Mouse (Mus musculus) liver, embryonic 14.5 days (tissue): ENCODE measurements around the gene March6. TPM values are rescaled to one million over a fixed set of nuclear protein-coding genes. Genes with fewer than 3 reads are reported as not detected.

Experiments used
- ATAC-seq: fragments of 200-750 bp; cut with Nextera tagmentation; 2 replicates; pipeline ENCODE4 v1.8.0; 2017; ENCODE audit warnings: moderate number of reproducible peaks, mild to moderate bottlenecking, moderate library complexity; ENCODE audit not compliant: insufficient read depth
- DNase-seq, 3 experiments: peaks; one replicate each; pipeline ENCODE4 v3.0.0-alpha.2; 2012 to 2013; ENCODE audit warnings: low read depth in 3 of 3, low spot score in 3 of 3
- H3K27ac ChIP-seq: fragments of 300-500 bp; sonication (generic); 2 replicates; pipeline ENCODE4 v1.5.1; 2014; ENCODE audit warnings: moderate library complexity, mild to moderate bottlenecking, control low read depth, inconsistent platforms
- H3K27me3 ChIP-seq: fragments of 300-500 bp; sonication (generic); 2 replicates; pipeline ENCODE4 v1.6.1; 2014; ENCODE audit warnings: mild to moderate bottlenecking, low read length, moderate library complexity; ENCODE audit not compliant: control insufficient read depth, insufficient read depth
- H3K36me3 ChIP-seq: fragments of 300-500 bp; sonication (generic); replicated peaks from 2 replicates; pipeline ENCODE4 v1.6.1; 2014; ENCODE audit warnings: low read depth; ENCODE audit not compliant: control insufficient read depth, insufficient read depth
- H3K4me1 ChIP-seq, 2 experiments: fragments of 200-500 bp in 1 of 2; fragments of 300-500 bp in 1 of 2; sonication (generic) in 1 of 2; replicated peaks; 2 replicates each; pipeline ENCODE4 v1.6.1; 2012 to 2014; ENCODE audit warnings: antibody characterized with exemption in 1 of 2, inconsistent platforms in 1 of 2, low read length in 1 of 2; ENCODE audit not compliant: control insufficient read depth in 2 of 2, insufficient read depth in 2 of 2
- H3K4me2 ChIP-seq: fragments of 300-500 bp; sonication (generic); 2 replicates; pipeline ENCODE4 v1.6.1; 2014; ENCODE audit warnings: low read depth, mild to moderate bottlenecking, control low read depth, moderate library complexity
- H3K4me3 ChIP-seq, 2 experiments: fragments of 200-500 bp in 1 of 2; fragments of 300-500 bp in 1 of 2; sonication (generic) in 1 of 2; 2 replicates each; pipeline ENCODE4 v1.5.1; 2012 to 2014; ENCODE audit warnings: low read depth in 2 of 2, low read length in 2 of 2, mild to moderate bottlenecking in 2 of 2, control low read depth in 1 of 2, inconsistent platforms in 1 of 2, moderate library complexity in 1 of 2; ENCODE audit not compliant: insufficient read depth in 1 of 2
- H3K9ac ChIP-seq: fragments of 300-500 bp; sonication (generic); replicated peaks from 2 replicates; pipeline ENCODE4 v1.6.1; 2014; ENCODE audit warnings: mild to moderate bottlenecking, control low read depth, moderate library complexity
- H3K9me3 ChIP-seq: fragments of 300-500 bp; sonication (generic); 2 replicates; pipeline ENCODE4 v1.6.1; 2016; ENCODE audit warnings: low read length, mixed read lengths; ENCODE audit not compliant: control insufficient read depth
- CTCF ChIP-seq: IDR thresholded peaks from 2 replicates; pipeline ENCODE4 v1.5.1; 2016; ENCODE audit warnings: antibody characterized with exemption, low read depth, control low read depth
- EP300 ChIP-seq: IDR thresholded peaks from 2 replicates; pipeline ENCODE4 v1.6.1; 2016; ENCODE audit warnings: antibody characterized with exemption, low read depth
- WGBS: fragments of 180-500 bp; shearing (Covaris S2); extraction: QIAGEN DNeasy Blood & Tissue Kit; methylation state at CpG from one replicate; pipeline ENCODE4 v1.1.7; 2014; ENCODE audit not compliant: insufficient replicate concordance; 5-methylcytosine and 5-hydroxymethylcytosine counted together
- polyA plus RNA-seq, 2 experiments: library from polyadenylated mRNA; depleted of rRNA in 1 of 2; stranded (reverse) in 1 of 2; unstranded in 1 of 2; fragments of >200 nt; fragmentation: Nextera tagmentation in 1 of 2; extraction: Ambion mirVana in 1 of 2; gene quantifications; 2 replicates each; pipeline versions ENCODE4 v1.2.1 to v1.2.3; 2012 to 2014

Gene March6
- polyA plus RNA-seq, 2 experiments = 9.0 to 12.7 TPM

DNA sequence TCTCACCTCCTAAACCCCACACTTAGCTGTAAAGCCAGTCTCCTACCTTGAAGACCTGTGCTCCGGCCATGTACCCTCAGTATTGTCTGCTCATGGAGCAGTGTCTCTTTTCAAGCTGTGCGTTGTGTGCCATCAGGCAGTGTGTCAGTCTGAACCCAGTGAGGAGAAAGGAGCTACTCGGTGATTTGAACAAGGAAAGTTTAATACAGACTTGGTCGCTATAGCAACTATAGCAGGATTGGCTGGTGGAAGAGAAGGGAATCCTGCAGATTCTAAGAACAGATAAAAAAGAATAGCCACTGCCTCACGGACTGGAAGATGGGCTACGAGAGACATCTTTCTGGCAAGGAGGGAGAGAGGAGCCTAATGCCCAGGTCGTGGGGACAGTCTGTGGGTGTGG lies 101.4 kb downstream of the March6 start:
- no peak overlapping the region for H3K9ac ChIP-seq
- ATAC-seq (no peak), DNase-seq (no peak)
- no peak overlapping the region for H3K4me2 ChIP-seq
- H3K4me3 ChIP-seq = no peak overlapping the region
- H3K36me3 ChIP-seq = no peaks in the 10 kb centered on the region
- H3K4me1 ChIP-seq = no peaks in the 10 kb centered on the region
- no peaks in the 10 kb centered on the region for H3K9me3 ChIP-seq
- 63% methylated on average over 7 of the region's 7 CpGs for WGBS
- H3K27ac ChIP-seq = no peak overlapping the region
- TF ChIP-seq EP300 = no peak
- TF ChIP-seq CTCF = no peak
- H3K27me3 ChIP-seq = no peaks in the 10 kb centered on the region

DNA sequence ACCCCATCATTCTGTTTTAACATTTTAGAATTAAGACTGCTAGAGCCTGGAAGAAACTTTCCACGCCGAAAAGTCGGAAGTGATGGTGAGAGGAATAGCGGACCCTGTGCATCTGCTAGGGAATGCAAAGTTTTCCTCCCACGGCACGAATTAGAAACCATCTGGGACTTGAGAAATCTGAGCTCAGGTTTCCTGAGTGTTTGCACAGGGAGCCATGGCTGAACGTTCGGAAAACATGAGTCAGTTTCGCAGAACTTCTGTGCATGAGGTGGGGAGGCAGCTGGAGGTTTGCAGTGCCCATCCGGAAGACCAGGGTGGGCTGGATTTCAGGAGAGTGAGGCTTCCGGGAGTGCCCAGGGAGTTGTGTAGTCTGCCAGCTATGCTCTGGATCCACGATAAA lies 102.3 kb downstream of the March6 start:
- no peak overlapping the region for H3K9ac ChIP-seq
- no peaks in the 10 kb centered on the region for H3K36me3 ChIP-seq
- no peaks in the 10 kb centered on the region for H3K9me3 ChIP-seq
- no peak for DNase-seq
- H3K4me2 ChIP-seq = no peak overlapping the region
- WGBS = 72% methylated on average over 12 of the region's 12 CpGs
- no peak overlapping the region for H3K27ac ChIP-seq
- H3K27me3 ChIP-seq = no peaks in the 10 kb centered on the region
- H3K4me3 ChIP-seq = no peak overlapping the region
- ATAC-seq = no peak
- TF ChIP-seq EP300 (no peak), CTCF (no peak)
- H3K4me1 ChIP-seq = no peaks in the 10 kb centered on the region

DNA sequence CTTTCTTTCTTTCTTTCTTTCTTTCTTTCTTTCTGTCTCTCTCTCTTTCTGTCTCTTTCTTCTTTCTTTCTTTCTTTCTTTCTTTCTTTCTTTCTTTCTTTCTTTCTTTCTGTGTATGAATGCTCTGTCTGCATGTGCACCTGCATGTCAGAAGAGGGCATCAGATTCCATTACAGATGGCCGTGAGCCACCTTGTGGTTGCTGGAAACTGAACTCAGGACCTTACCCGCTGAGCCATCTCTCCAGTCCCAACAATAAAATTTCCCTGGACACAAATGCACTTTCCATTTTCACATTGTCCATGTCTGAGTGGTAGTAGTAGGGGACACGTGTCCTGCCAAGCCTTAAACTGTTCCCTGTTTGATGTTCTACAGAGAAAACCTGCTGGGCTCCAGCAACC lies 103.5 kb downstream of the March6 start:
- ATAC-seq (no peak), DNase-seq (no peak)
- no peak for TF ChIP-seq EP300
- TF ChIP-seq CTCF = 0 out of 2 replicates have a peak, but pooled peaks have one; percentile 22
- Histone ChIP-seq H3K27ac (no peak overlapping the region), H3K27me3 (no peaks in the 10 kb centered on the region), H3K36me3 (no peaks in the 10 kb centered on the region), H3K4me3 (no peak overlapping the region), H3K9me3 (no peaks in the 10 kb centered on the region), H3K9ac (no peak overlapping the region), H3K4me1 (peaks cover 0 to 3% of the 10 kb centered on the region in 2 experiments; a peak in 1 of 4 replicates), H3K4me2 (no peak overlapping the region)
- 34% methylated on average over 3 of the region's 3 CpGs for WGBS

DNA sequence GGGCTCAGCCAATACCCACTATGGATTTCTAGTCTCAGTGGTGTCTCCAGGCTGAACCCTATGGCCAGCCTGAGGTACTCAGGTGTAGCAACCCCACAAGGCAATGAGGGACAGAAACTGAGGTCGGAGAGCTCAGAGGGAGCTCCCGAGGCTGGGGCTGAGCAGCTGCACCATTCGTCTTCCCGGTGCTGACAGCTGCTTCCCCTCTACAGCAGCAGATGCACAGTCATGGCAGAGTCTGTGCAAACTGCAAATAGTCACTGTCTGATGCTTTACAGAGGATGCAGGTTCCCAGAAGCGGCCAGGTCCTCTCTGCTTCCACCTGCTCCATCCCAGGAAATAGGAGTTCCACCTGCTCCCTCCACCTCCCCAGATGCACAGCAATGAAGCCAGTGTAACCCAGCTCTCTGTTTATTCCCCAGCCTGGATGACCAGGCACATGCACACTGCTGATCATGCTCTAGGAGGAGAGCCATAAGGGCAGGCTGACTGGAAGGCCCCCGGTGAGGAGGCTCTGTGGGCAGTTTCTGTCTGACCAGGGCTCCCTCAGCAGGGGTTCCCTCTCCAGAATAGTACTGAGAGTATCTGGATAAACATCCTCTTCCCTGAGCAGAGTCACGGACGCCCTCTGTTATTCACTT lies 104.7 kb downstream of the March6 start:
- DNase-seq = no peak
- no peak overlapping the region for H3K4me2 ChIP-seq
- WGBS = 25% methylated on average over 8 of the region's 8 CpGs
- peaks cover 0 to 3% of the 10 kb centered on the region in 2 experiments; a peak in 1 of 4 replicates for H3K4me1 ChIP-seq
- no peaks in the 10 kb centered on the region for H3K27me3 ChIP-seq
- no peak overlapping the region for H3K9ac ChIP-seq
- H3K9me3 ChIP-seq = no peaks in the 10 kb centered on the region
- H3K27ac ChIP-seq = no peak overlapping the region
- no peak overlapping the region for H3K4me3 ChIP-seq
- no peaks in the 10 kb centered on the region for H3K36me3 ChIP-seq
- ATAC-seq = no peak
- no peak for TF ChIP-seq EP300
- TF ChIP-seq CTCF = no peak

DNA sequence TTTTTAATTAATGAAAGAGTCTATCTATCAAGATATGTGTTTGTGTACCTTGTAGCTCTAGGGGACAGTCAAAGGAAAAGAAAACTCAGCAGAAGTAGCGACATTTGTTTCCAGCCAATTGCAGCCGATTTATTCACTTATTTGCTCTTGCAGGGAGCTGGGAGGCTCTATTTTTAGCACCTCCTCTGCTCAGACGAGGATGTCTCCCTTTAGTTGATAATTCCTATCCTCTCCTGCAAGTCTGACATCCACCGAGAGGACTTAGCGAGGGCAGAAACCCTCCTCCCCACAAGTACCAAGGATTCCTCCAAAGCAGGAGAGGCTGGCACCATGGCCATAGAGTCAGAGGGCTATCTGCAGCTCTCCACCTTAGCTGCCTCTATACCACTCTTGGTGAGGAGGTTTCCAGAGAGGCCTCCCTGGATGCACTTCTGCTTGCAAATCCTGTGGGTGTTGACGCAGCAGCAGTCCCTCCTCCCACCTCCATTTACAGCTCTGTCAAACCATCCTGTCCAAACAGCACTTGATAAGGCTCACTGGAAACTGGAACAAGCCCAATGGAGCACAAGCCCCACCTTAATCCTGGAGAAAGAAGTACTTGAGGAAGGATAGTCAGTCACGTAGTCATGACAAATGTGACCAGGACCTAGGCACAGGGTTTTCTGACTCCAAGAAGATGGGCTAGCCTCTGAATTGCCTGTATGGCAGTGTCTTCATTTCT lies 108.0 kb downstream of the March6 start:
- no peaks in the 10 kb centered on the region for H3K27me3 ChIP-seq
- H3K4me1 ChIP-seq = peaks cover 0 to 10% of the 10 kb centered on the region in 2 experiments; a peak in 3 of 4 replicates
- no peak for ATAC-seq
- H3K27ac ChIP-seq = no peak overlapping the region
- no peak overlapping the region for H3K9ac ChIP-seq
- WGBS = 41% methylated on average over 7 of the region's 7 CpGs
- no peak for DNase-seq
- H3K36me3 ChIP-seq = no peaks in the 10 kb centered on the region
- H3K4me3 ChIP-seq = no peak overlapping the region
- no peak overlapping the region for H3K4me2 ChIP-seq
- no peak for TF ChIP-seq EP300
- no peak for TF ChIP-seq CTCF
- H3K9me3 ChIP-seq = no peaks in the 10 kb centered on the region
